ENCODE assay signal across 7 mouse cellular contexts in genomic region chr5:35674081-35674555, GRCm38 (mm10). TPM values are rescaled to one million over a fixed set of nuclear protein-coding genes. Genes with fewer than 3 reads are reported as not detected.
DNase-seq lines count a peak whose midpoint lies in the region; ATAC-seq lines count a peak whose summit lies in the region.

No protein-coding gene starts in this region.

- H3K27ac ChIP-seq in heart, embryonic 15.5 days = peak overlapping the region; percentile 75
- 0 out of 2 replicates have a peak overlapping the region, but pooled peaks have one; percentile 42 for H3K27ac ChIP-seq in limb, embryonic 11.5 days (replicated peaks; ENCODE audit: low read depth, low read length)

- peak; percentile 54 for ATAC-seq in heart, embryonic 15.5 days (replicated peaks; ENCODE audit: insufficient number of reproducible peaks, insufficient read depth, low FRiP score, low read depth)
- ATAC-seq in limb, embryonic 11.5 days (ENCODE audit: insufficient number of reproducible peaks, low FRiP score, low TSS enrichment, low read depth) = no peak
- ATAC-seq in activated CD4-positive, CD25-positive, alpha-beta regulatory T cell, adult 4 months = no peak

- DNase-seq in ZHBTc4 (ENCODE audit: low read depth, low spot score) = peak; percentile 28
- peak; percentile 81 to 84 for DNase-seq in adrenal gland, postnatal 36 days
- DNase-seq in limb, embryonic 11.5 days (ENCODE audit: low spot score) = no peak
- DNase-seq in cerebellum, postnatal 14 days = no peak
- DNase-seq in spleen, postnatal 4 days (ENCODE audit: low spot score in 2 of 2) = no peak

- no peaks in the 10 kb centered on the region for H3K9me3 ChIP-seq in heart, embryonic 15.5 days (replicated peaks)
- no peaks in the 10 kb centered on the region for H3K9me3 ChIP-seq in limb, embryonic 11.5 days (ENCODE audit: control insufficient read depth, low read length)

- WGBS in heart, embryonic 15.5 days = 13% methylated on average over 4 of the region's 4 CpGs
- 53% methylated on average over 4 of the region's 4 CpGs for whole genome bisulfite sequencing in limb, embryonic 11.5 days

- H3K4me3 ChIP-seq in heart, embryonic 15.5 days = no peak overlapping the region
- H3K4me3 ChIP-seq in limb, embryonic 11.5 days (ENCODE audit: low read depth, low read length) = no peak overlapping the region

- H3K9ac ChIP-seq in heart, embryonic 15.5 days = 0 out of 2 replicates have a peak overlapping the region, but pooled peaks have one; percentile 12
- H3K9ac ChIP-seq in limb, embryonic 11.5 days (ENCODE audit: low read length) = no peak overlapping the region

- peaks cover 61% of the 10 kb centered on the region for H3K4me1 ChIP-seq in heart, embryonic 15.5 days (replicated peaks)
- peaks cover 28% of the 10 kb centered on the region for H3K4me1 ChIP-seq in limb, embryonic 11.5 days (ENCODE audit: control insufficient read depth, insufficient read depth, low read length)

- no peak overlapping the region; the same call in 1 of the 2 replicates for H3K4me2 ChIP-seq in heart, embryonic 15.5 days
- no peak overlapping the region for H3K4me2 ChIP-seq in limb, embryonic 11.5 days (ENCODE audit: low read depth, severe bottlenecking)

- H3K27me3 ChIP-seq in heart, embryonic 15.5 days = peaks cover 24% of the 10 kb centered on the region
- peaks cover 19% of the 10 kb centered on the region for H3K27me3 ChIP-seq in limb, embryonic 11.5 days (ENCODE audit: control insufficient read depth, insufficient read depth, low read length)

- no peaks in the 10 kb centered on the region for H3K36me3 ChIP-seq in heart, embryonic 15.5 days
- no peaks in the 10 kb centered on the region for H3K36me3 ChIP-seq in limb, embryonic 11.5 days (ENCODE audit: control insufficient read depth, insufficient read depth, low read length)

RNA-seq across cellular contexts. Expression of gene Htra3, which starts 5.5 kb away (rescaled TPM):
- 10 to 100 TPM; 35.0 to 71.4 TPM for total RNA-seq in adrenal gland, postnatal 36 days (2021)
- 14.7 and 22.2 TPM in 2 replicates for polyA plus RNA-seq in heart, embryonic 15.5 days (2015; fragmentation: Nextera tagmentation; extraction: Ambion mirVana)
- 0.89 and 1.6 TPM in 2 replicates for polyA plus RNA-seq in limb, embryonic 11.5 days (2014; fragmentation: Nextera tagmentation; extraction: Ambion mirVana)
- not detected for polyA plus RNA-seq in activated CD4-positive, CD25-positive, alpha-beta regulatory T cell, adult 4 months (2017; shearing (Covaris generic))

Comparison
In these comparisons a context has a peak if more than half of its experiments do, and no peak if none do; other contexts are left out.
1. DNase-seq: peak in ZHBTc4 (single experiment) and adrenal gland, postnatal 36 days (2 of 2); none in limb, embryonic 11.5 days (single experiment), cerebellum, postnatal 14 days (0 of 2) and spleen, postnatal 4 days (0 of 2).